Mouse (Mus musculus) activated CD4-positive, CD25-positive, alpha-beta regulatory T cell, adult 4 months (primary cell): Measurements from ENCODE around the gene Chn1. TPM values are rescaled to one million over a fixed set of nuclear protein-coding genes. Genes with fewer than 3 reads are reported as not detected.

Experiments
- polyA plus RNA-seq, 2 experiments: library from polyadenylated mRNA; unstranded; fragments of 100-300 nt; shearing (Covaris generic); gene quantifications; one replicate each; pipeline ENCODE4 v1.2.1; 2017

The Chn1 gene
- polyA plus RNA-seq, 2 experiments from 2014 or later: not detected

Other genes starting within 250 kb of the Chn1 start
- gene Wipf1, start 245.6 kb downstream of the Chn1 start, polyA plus RNA-seq: 10 to 100 TPM; 70.1 to 72.4 TPM
- not detected for gene Chrna1, start 195.0 kb downstream of the Chn1 start, polyA plus RNA-seq
- 10 to 100 TPM; 54.2 to 54.4 TPM for gene Atf2, start 117.3 kb upstream of the Chn1 start, polyA plus RNA-seq
- 100 to 1,000 TPM; 453 to 464 TPM for gene Atp5g3, start 136.0 kb upstream of the Chn1 start, polyA plus RNA-seq